Comparison of ENCODE assay signal across 10 mouse cellular contexts in genomic region chr5:122510651-122511157, GRCm38 (mm10). TPM values are rescaled to one million over a fixed set of nuclear protein-coding genes. Genes with fewer than 3 reads are reported as not detected.
A peak's percentile ranks its signal among the peaks of the same experiment; 100 is the strongest.
DNase-seq lines count a peak whose midpoint lies in the region; ATAC-seq and TF ChIP-seq lines count a peak whose summit lies in the region.
"Had no signal": no experiment of that assay in that cellular context is flagged by ENCODE, and none has a peak within 500 bp of the region (broad histone marks: within the 10 kb centered on the region; RNA-seq: fewer than 3 reads in every experiment).

No protein-coding gene starts in this region.

- TF ChIP-seq CTCF in lung, embryonic 14.5 days (IDR thresholded peaks at IDR 0.05; ENCODE audit: low read depth), result no peak
- no peak for TF ChIP-seq CTCF in lung, adult 2 months (IDR thresholded peaks at IDR 0.05; ENCODE audit: insufficient read depth, low read length)

- H3K36me3 ChIP-seq in lung, embryonic 14.5 days (ENCODE audit: insufficient read depth), result no peaks in the 10 kb centered on the region
- no peaks in the 10 kb centered on the region for H3K36me3 ChIP-seq in heart, embryonic 16.5 days (ENCODE audit: control insufficient read depth, insufficient read depth)
- H3K36me3 ChIP-seq: liver, embryonic 13.5 days had no signal

- peak overlapping the region; percentile 27; the same call in 1 of the 2 replicates for H3K4me2 ChIP-seq in lung, embryonic 14.5 days
- peak overlapping the region; percentile 31 for H3K4me2 ChIP-seq in heart, embryonic 16.5 days (ENCODE audit: low read depth, low read length)
- H3K4me2 ChIP-seq: liver, embryonic 13.5 days had no signal

- no peak overlapping the region; the same call in 1 of the 2 replicates for H3K27ac ChIP-seq in lung, embryonic 14.5 days (ENCODE audit: low read depth)
- H3K27ac ChIP-seq in heart, embryonic 16.5 days (ENCODE audit: low read length), result peak overlapping the region; percentile 89
- H3K27ac ChIP-seq: liver, embryonic 13.5 days had no signal

- ATAC-seq in lung, embryonic 14.5 days (ENCODE audit: insufficient read depth), result peak; percentile 73; the same call in 1 of the 2 replicates
- ATAC-seq in heart, embryonic 16.5 days (replicated peaks; ENCODE audit: extremely low read depth, insufficient read depth, low FRiP score), result peak; percentile 60
- no peak for ATAC-seq in megakaryocyte progenitor cell, adult 5-6 weeks (replicated peaks; ENCODE audit: poor library complexity)

- peak; percentile 68 for DNase-seq in lung, embryonic 14.5 days
- DNase-seq in lung, adult 2 months, result no peak
- peak; percentile 78 to 80 for DNase-seq in cerebellum, postnatal 10 days
- peak; percentile 45 for DNase-seq in lung, postnatal 14 days
- DNase-seq in B cell, adult 2 months, result no peak
- no peak for DNase-seq in spleen, postnatal 4 days (ENCODE audit: low spot score in 2 of 2)
- DNase-seq: gastrocnemius, postnatal 14 days; liver, embryonic 13.5 days had no signal

- H3K4me1 ChIP-seq in lung, embryonic 14.5 days (ENCODE audit: insufficient read depth), result peaks cover 18% of the 10 kb centered on the region
- no peaks in the 10 kb centered on the region for H3K4me1 ChIP-seq in lung, adult 2 months (ENCODE audit: control insufficient read depth, insufficient read depth, low read length)
- peaks cover 33% of the 10 kb centered on the region for H3K4me1 ChIP-seq in heart, embryonic 16.5 days (ENCODE audit: control insufficient read depth, insufficient read depth, low read length)

- no peak for TF ChIP-seq POLR2A in lung, adult 2 months (IDR thresholded peaks at IDR 0.05; ENCODE audit: borderline replicate concordance, extremely low read depth, low read depth, low read length)

- peaks cover 4% of the 10 kb centered on the region; the same call in 1 of the 2 replicates for H3K9me3 ChIP-seq in lung, embryonic 14.5 days (ENCODE audit: low read depth, low read length)
- H3K9me3 ChIP-seq in heart, embryonic 16.5 days (replicated peaks; ENCODE audit: control insufficient read depth, low read length), result peaks cover 4% of the 10 kb centered on the region

- H3K27me3 ChIP-seq in lung, embryonic 14.5 days (ENCODE audit: insufficient read depth, low read length), result no peaks in the 10 kb centered on the region
- H3K27me3 ChIP-seq in heart, embryonic 16.5 days (ENCODE audit: control insufficient read depth, insufficient read depth, low read length), result no peaks in the 10 kb centered on the region

- H3K9ac ChIP-seq in lung, embryonic 14.5 days, result no peak overlapping the region
- peak overlapping the region; percentile 57 for H3K9ac ChIP-seq in heart, embryonic 16.5 days (ENCODE audit: low read length)
- H3K9ac ChIP-seq: liver, embryonic 13.5 days had no signal

- H3K4me3 ChIP-seq in lung, embryonic 14.5 days (ENCODE audit: low read depth, low read length), result no peak overlapping the region
- no peak overlapping the region for H3K4me3 ChIP-seq in lung, adult 2 months (replicated peaks; ENCODE audit: extremely low read depth, low read depth, low read length)
- no peak overlapping the region for H3K4me3 ChIP-seq in heart, embryonic 16.5 days (ENCODE audit: low read length)
- H3K4me3 ChIP-seq: liver, embryonic 13.5 days had no signal

- 39% methylated on average over 17 of the region's 17 CpGs for WGBS in lung, embryonic 14.5 days
- 64% methylated on average over 17 of the region's 17 CpGs for WGBS in lung, adult 2 months
- 31% methylated on average over 17 of the region's 17 CpGs for WGBS in heart, embryonic 16.5 days

RNA-seq across cellular contexts. Expression of gene Atp2a2, which starts 8.7 kb away (rescaled TPM):
- 43.8 and 45.5 TPM in 2 replicates for polyA plus RNA-seq in lung, embryonic 14.5 days (2014; fragmentation: Nextera tagmentation; extraction: Ambion mirVana)
- polyA plus RNA-seq in lung, adult 2 months (2012; rRNA removed), result 90.8 and 126 TPM in 2 replicates
- polyA plus RNA-seq in heart, embryonic 16.5 days (2015; fragmentation: Nextera tagmentation; extraction: Ambion mirVana), result 306 and 316 TPM in 2 replicates
- total RNA-seq in megakaryocyte progenitor cell, adult 5-6 weeks (2015), result 72.8 and 78.3 TPM in 2 replicates
- total RNA-seq in megakaryocyte progenitor cell, adult 5-6 weeks (2017), result 98.4 and 99.1 TPM in 2 replicates

Comparison
In these comparisons a context has a peak if more than half of its experiments do, and no peak if none do; other contexts are left out.
1. DNase-seq: peak in lung, embryonic 14.5 days (single experiment), cerebellum, postnatal 10 days (2 of 2) and lung, postnatal 14 days (single experiment); none in lung, adult 2 months (single experiment), B cell, adult 2 months (0 of 2) and spleen, postnatal 4 days (0 of 2).